Mouse (Mus musculus) liver, postnatal 0 days (tissue): ENCODE data around the gene Rflnb.

ENCODE experiments used
- CTCF ChIP-seq: sonication (generic); IDR thresholded peaks from 2 replicates; pipeline ENCODE4 v1.5.1; 2016; ENCODE audit warnings: antibody characterized with exemption, low read depth
- EP300 ChIP-seq: IDR thresholded peaks from 2 replicates; pipeline ENCODE4 v1.6.1; 2016; ENCODE audit warnings: antibody characterized with exemption, low read depth, mild to moderate bottlenecking

DNA sequence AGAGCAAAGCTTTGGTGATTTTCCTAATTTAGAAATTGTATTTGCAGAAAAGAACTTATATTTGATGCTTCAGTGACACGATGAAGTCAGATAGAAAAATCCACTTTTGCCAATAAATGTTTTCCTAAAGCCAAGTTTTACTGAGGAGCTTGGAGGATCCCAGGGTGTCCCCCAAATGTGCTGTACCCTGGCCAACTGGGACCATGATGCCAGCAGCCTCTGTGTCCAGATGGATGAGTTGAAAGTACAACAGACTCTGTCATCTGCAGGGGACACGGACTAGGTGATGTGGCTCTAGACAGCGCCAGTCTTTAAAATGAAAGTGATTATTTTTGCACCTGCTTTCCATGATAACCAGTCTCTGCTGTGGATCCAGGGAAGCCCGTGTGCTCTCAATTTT lies 7.7 kb downstream of the Rflnb start:
- TF ChIP-seq EP300: no peak
- no peak for TF ChIP-seq CTCF
